Mouse (Mus musculus): ENCODE measurements around the gene Cx3cr1. TPM values are rescaled to one million over a fixed set of nuclear protein-coding genes. Genes with fewer than 3 reads are reported as not detected.
A peak's percentile ranks its signal among the peaks of the same experiment; 100 is the strongest.

Cx3cr1 gene
- total RNA-seq, 2 experiments from 2014 or later = 5.5 to 5.6 TPM

DNA sequence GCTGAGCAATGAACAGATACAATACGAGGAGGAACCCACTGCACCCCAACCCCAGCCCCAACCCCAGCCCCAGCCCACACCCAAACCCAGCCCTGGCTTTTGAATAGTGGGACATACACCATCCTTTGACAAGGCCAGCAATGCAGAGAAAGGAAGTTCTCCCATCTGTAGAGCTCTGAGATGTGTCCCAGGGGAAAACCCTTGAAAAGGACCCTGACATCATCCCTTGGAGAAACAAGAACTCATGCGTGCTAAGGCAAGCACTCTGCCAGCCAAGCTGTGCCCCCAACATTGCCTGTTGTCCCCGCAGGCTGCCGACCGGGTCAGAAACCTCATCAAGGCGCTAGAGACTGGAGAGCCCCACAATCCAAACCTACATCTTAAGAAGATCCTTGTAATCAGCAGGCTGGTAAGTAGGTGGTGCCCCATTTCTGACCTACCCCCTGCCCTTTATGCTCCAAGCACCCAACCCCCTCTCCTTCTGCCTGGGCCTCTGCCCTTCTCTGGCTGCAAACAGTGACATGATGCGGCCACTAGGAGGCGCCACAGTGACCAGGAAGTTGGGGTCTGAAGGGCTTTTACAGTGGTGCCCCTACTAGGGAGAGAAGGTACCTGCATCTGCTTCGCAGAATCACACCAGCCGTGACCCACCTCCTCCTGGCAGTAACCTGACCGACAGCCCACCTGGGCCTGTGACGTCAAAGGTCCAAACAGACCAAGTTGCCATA lies 124.3 kb downstream of the Cx3cr1 start:
- DNase-seq (ENCODE audit: low spot score in 2 of 2) = no peak

DNA sequence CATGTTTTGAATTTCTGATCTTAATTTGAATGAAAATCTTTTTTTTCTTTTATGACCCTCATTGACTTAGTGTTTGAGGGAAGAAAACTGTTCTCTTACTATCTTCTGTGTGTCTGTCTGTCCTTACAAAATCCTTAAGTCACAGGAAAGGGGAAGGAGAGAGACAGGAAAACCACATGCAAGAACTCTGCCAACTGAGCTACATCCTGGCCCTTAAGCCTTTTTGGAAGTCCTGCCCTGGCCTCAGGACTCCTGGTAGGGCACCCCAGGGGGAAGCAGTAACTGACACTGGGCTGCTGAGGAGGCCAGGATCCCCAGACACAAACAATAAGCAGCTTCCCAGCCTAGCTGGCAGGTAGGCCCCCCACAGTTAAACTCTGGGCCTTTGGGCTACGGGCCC lies 126.4 kb downstream of the Cx3cr1 start:
- DNase-seq (ENCODE audit: low spot score in 2 of 2) = no peak

- no peak for DNase-seq (ENCODE audit: low spot score in 2 of 2)
Observed at GRCm38 (mm10) chr9:119941861-119942260, 127.8 kb downstream of the Cx3cr1 start.

- DNase-seq (ENCODE audit: low spot score in 2 of 2) = no peak
Observed at GRCm38 (mm10) chr9:119941407-119941806, 128.3 kb downstream of the Cx3cr1 start.

DNA sequence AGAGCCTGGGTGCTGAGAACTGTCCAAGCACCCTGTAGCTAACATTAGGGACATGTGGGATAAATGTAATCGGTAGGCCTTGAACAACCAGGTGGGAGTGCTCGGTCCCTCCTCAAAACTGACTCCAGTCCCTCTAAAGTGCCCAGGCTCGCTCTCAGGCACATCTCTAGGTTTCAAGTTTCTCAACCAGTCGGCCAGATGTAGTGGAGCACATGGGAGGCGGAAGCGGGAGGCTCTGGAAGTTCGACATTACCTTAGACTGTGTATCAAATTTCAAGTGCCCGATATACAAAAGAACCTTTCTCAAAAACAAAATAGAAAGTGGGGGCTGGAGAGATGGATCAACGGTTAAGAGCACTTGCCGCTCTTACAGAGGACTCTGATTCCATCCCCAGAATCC lies 130.0 kb downstream of the Cx3cr1 start:
- no peak for DNase-seq (ENCODE audit: low spot score in 2 of 2)

- no peak for DNase-seq (ENCODE audit: low spot score in 2 of 2)
Observed at GRCm38 (mm10) chr9:119938496-119938895, 131.2 kb downstream of the Cx3cr1 start.

- DNase-seq (ENCODE audit: low spot score in 2 of 2) = peak; percentile 95 to 96
Observed at GRCm38 (mm10) chr9:119937005-119937773, 132.5 kb downstream of the Cx3cr1 start, which contains the start of the genes Gorasp1 and Ttc21a. Gorasp1 (minus strand) TSS chr9:119937565. Ttc21a (plus strand) TSS chr9:119937606.

GRCm38 (mm10) chr9:119933675-119934074 lies 136.0 kb downstream of the Cx3cr1 start:
- DNase-seq (ENCODE audit: low spot score in 2 of 2) = no peak

- DNase-seq (ENCODE audit: low spot score in 2 of 2) = no peak
Observed at GRCm38 (mm10) chr9:119932358-119932757, 137.3 kb downstream of the Cx3cr1 start.

GRCm38 (mm10) chr9:119926497-119926896 lies 143.2 kb downstream of the Cx3cr1 start:
- DNase-seq (ENCODE audit: low spot score in 2 of 2) = no peak

DNA sequence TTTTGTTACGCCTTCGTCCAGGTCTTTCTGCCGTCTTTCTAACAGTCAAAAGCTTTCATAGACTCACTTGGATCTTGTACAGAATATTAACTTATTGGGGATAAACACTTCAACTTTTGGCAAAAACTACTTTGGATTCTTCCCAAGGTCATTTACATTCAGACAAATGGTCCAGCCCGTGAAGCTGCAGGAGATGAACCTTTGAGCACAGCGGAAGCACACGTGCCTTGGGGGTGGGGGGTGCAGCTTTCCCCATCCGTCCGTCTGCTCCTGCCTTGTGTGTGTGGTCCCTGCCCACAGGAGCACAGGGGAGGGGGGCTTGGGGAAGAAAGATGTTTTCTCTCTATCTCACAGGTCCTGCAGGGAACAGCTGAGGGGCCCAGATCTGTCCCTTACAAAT lies 143.9 kb downstream of the Cx3cr1 start:
- DNase-seq (ENCODE audit: low spot score in 2 of 2) = no peak

DNA sequence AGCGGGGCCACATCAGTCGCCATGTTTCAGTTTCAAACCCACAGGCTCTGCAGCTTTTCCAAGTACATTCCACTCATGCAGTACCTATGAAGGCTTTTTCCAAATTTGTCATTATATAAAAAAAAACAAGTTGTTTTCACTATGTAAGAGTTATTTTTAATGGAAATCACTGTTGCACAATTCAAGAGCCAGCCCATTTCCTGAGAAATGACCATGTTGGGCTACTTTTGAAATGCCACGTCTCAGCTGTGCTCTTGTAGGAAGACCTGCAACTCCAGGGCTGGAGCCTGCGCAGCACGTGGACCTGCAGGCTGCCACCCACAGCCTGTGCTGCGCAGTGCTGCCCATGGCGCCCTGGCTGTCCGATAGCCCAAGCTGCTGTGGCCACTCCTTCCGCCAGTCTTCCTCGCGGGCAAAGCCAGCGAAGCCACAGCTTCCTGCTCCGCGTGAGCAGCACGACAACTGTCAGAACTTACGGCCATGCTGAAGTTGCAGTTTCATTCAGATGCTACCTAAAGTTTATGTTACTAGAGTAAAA lies 144.5 kb downstream of the Cx3cr1 start:
- DNase-seq (ENCODE audit: low spot score in 2 of 2) = no peak

- no peak for DNase-seq (ENCODE audit: low spot score in 2 of 2)
Observed at GRCm38 (mm10) chr9:119923462-119923861, 146.2 kb downstream of the Cx3cr1 start.

GRCm38 (mm10) chr9:119919858-119920257 lies 149.8 kb downstream of the Cx3cr1 start:
- DNase-seq (ENCODE audit: low spot score in 2 of 2) = no peak

- DNase-seq (ENCODE audit: low spot score in 2 of 2) = no peak
Observed at GRCm38 (mm10) chr9:119913087-119913838, 156.4 kb downstream of the Cx3cr1 start.

- DNase-seq (ENCODE audit: low spot score in 2 of 2) = no peak
Observed at GRCm38 (mm10) chr9:119909931-119910330, 159.7 kb downstream of the Cx3cr1 start.

DNA sequence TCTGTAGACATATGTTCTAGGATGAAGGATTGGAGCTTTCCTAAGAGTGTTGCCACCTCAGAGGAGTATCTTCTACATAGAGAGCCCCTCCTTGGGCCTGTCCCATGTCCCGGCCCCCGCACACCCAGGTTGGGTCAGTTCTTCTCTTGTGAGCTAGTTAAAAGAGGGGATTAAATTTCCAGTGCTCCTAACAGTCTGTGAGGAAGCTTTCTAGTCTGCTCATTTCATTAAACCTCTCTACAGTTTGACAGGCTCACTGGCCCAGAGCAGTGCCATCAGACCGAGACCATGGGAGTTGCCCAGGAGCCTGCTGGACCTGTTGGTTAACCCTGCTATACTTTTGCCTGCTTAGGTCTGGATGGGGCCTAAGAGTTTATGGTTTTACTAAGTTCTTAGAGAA lies 161.0 kb downstream of the Cx3cr1 start:
- DNase-seq (ENCODE audit: low spot score in 2 of 2) = no peak

- DNase-seq (ENCODE audit: low spot score in 2 of 2) = no peak
Observed at GRCm38 (mm10) chr9:119902410-119903151, 167.1 kb downstream of the Cx3cr1 start.

DNA sequence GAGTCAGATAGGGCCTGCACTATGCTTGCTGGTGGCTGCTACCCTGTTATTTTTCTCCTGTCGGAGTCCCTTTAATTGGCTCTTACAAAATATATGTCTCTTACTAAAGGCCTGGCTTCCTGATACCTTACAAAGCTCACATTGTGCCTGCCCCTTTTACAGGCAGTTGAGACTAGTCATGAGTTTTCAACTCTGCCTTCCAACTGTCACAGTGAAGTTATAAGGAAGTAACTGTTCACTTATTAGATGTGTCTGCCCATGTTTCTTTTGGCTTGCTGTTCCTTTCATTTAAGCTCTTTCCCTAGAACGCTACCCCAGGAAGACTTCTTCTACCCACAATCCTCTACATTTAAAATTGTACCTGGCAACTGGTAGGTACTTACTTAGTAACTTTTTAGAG lies 170.2 kb downstream of the Cx3cr1 start:
- no peak for DNase-seq (ENCODE audit: low spot score in 2 of 2)

GRCm38 (mm10) chr9:119895040-119895721 lies 174.5 kb downstream of the Cx3cr1 start:
- peak; percentile 21 to 48 for DNase-seq (ENCODE audit: low spot score in 2 of 2)
